Mouse (Mus musculus) thymus, adult 2 months (tissue): ENCODE results near the gene Nanos2. TPM values are rescaled to one million over a fixed set of nuclear protein-coding genes. Genes with fewer than 3 reads are reported as not detected.

Source experiments
- DNase-seq: peaks from one replicate; pipeline ENCODE4 v3.0.0; 2021
- H3K27ac ChIP-seq: fragments of 200-500 bp; 2 replicates; pipeline ENCODE4 v1.5.1; 2012; ENCODE audit warnings: low read length, control low read depth; ENCODE audit not compliant: control insufficient read depth, insufficient read depth
- H3K27me3 ChIP-seq: fragments of 200-500 bp; 2 replicates; pipeline ENCODE4 v1.6.1; 2012; ENCODE audit warnings: mild to moderate bottlenecking, low read length, moderate library complexity, mixed read lengths; ENCODE audit not compliant: control insufficient read depth, insufficient read depth
- H3K36me3 ChIP-seq: fragments of 200-500 bp; 2 replicates; pipeline ENCODE4 v1.6.1; 2012; ENCODE audit warnings: mild to moderate bottlenecking, low read length, moderate library complexity; ENCODE audit not compliant: control insufficient read depth, insufficient read depth
- H3K4me1 ChIP-seq: fragments of 200-500 bp; replicated peaks from 2 replicates; pipeline ENCODE4 v1.6.1; 2012; ENCODE audit warnings: low read length; ENCODE audit not compliant: control insufficient read depth, insufficient read depth
- H3K4me3 ChIP-seq: fragments of 200-500 bp; 2 replicates; pipeline ENCODE4 v1.5.1; 2012; ENCODE audit warnings: mild to moderate bottlenecking, low read length, control low read depth, moderate library complexity; ENCODE audit not compliant: control insufficient read depth, insufficient read depth
- CTCF ChIP-seq: fragments of 200-500 bp; IDR thresholded peaks from 2 replicates; pipeline ENCODE4 v1.5.1; 2012; ENCODE audit warnings: mild to moderate bottlenecking, control low read depth, low read length, moderate library complexity, borderline replicate concordance; ENCODE audit not compliant: control insufficient read depth, poor library complexity, insufficient read depth; ENCODE audit errors: extremely low read depth
- POLR2A ChIP-seq: fragments of 200-500 bp; IDR thresholded peaks from 2 replicates; pipeline ENCODE4 v1.6.1; 2012; ENCODE audit warnings: mild to moderate bottlenecking, low read length, control low read depth, moderate library complexity; ENCODE audit not compliant: control insufficient read depth, poor library complexity, insufficient read depth; ENCODE audit errors: extremely low read depth
- WGBS: fragments of 180-500 bp; shearing (Covaris S2); methylation state at CpG from one replicate; pipeline ENCODE4 v1.1.7; 2018; 5-methylcytosine and 5-hydroxymethylcytosine counted together
- polyA plus RNA-seq: library from polyadenylated mRNA; depleted of rRNA; stranded (reverse); fragments of >200 nt; gene quantifications from 2 replicates; pipeline ENCODE4 v1.2.3, GENCODE M21; 2012

Gene Nanos2
- polyA plus RNA-seq, 1 experiment, result 0.12 TPM

DNA sequence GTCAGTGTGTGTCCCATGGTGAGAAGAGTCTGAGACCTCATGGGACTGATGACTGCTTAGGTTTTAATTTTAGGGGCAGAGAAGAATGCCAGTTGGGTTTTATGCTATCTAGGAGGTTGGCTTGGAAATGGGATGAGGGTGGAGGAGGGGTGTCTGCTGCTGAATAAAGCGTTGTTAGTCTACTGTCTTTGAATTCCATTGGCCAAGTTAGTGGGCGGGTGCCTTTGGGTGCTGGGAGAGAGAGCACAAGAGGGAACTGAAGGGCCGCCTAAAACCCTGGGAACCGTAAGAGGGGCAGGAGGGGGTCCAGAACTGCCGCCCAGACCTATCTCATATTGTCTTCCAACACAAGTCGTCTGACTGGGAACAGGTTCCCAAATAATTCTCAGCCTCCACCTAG, 1.6 kb downstream of the Nanos2 start:
- 82% methylated on average over 6 of the region's 6 CpGs for WGBS
- Histone ChIP-seq H3K27ac (no peak overlapping the region), H3K27me3 (peaks cover 9% of the 10 kb centered on the region; the same call in 1 of the 2 replicates), H3K36me3 (0 out of 2 replicates have a peak, but pooled peaks cover 4% of the 10 kb centered on the region), H3K4me3 (no peak overlapping the region), H3K4me1 (peaks cover 20% of the 10 kb centered on the region)
- no peak for DNase-seq
- TF ChIP-seq CTCF (no peak), POLR2A (no peak)

DNA sequence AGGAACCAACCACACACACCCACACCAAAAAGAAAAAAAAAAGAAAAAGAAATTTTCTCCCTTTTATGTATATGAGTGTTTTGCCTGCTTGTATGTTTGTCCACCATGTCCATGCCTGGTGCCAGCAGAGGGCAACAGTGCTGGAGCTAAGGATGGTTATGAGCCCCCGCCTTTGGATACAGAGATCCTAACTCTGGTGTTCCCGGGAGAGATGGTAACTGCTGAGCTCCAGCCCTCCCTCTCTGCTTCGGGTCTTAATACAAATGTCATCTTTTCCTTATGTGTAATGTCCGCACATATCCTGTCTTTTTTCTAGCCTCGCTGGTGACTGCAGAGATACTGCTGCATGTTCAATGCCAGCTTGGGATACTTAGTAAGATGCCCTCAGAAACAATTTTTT, 2.8 kb downstream of the Nanos2 start:
- Histone ChIP-seq H3K4me3 (no peak overlapping the region), H3K27ac (no peak overlapping the region), H3K36me3 (0 out of 2 replicates have a peak, but pooled peaks cover 4% of the 10 kb centered on the region), H3K27me3 (peaks cover 9% of the 10 kb centered on the region; the same call in 1 of the 2 replicates), H3K4me1 (peaks cover 20% of the 10 kb centered on the region)
- no peak for TF ChIP-seq CTCF
- TF ChIP-seq POLR2A, result no peak
- WGBS, result 20% methylated on average over 5 of the region's 5 CpGs
- DNase-seq, result no peak

DNA sequence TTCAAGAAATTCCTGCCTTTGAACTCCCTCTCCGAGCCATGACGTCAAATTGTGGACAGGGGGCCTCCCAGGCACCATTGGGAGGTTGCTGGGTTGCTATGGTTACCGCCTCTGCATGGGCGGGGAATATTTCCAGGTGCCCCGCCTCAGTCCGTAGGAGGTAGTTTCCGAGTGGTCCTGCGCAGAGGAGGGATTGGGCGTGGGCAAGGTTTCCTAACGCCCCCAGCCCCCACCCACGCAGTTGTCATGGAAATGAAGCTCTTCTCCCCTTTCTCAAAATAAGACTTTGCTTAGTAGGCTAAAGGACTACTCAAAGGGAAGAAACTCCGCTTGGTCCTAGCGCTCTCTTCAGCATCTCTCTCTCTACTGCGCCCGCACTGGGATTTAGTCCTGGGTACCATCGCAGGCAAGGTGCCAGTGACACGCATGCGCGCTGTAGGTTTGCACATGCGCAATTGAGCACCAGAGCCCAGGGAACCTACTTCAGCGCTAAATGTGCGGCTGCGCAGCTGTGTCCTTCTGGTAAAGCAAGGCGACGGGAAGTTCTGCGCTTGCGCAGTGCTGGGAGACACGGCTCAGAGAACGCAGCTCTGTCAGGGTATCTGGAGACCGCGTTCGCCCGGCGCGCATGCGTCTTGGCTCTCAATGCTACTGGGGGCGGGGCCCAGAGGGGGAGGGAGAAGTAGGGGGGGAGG, 3.5 kb downstream of the Nanos2 start, which contains the start of gene Mypop:
Gene Mypop, plus strand, starts transcription at position 645 of the 695 bp plus-strand sequence.
- peak; percentile 98 for DNase-seq
- H3K4me3 ChIP-seq, result peak within 1 kb of the TSS; percentile 19
- H3K27me3 ChIP-seq, result peaks cover 9% of the 10 kb centered on the region; the same call in 1 of the 2 replicates
- WGBS, result under 1% methylated on average over 37 of the region's 37 CpGs
- peak; percentile 43; the same call in 1 of the 2 replicates for TF ChIP-seq CTCF
- TF ChIP-seq POLR2A, result peak; percentile 62; the same call in 1 of the 2 replicates
- H3K27ac ChIP-seq, result no peak within 1 kb of the TSS
- peaks cover 9% of the 10 kb centered on the region for H3K36me3 ChIP-seq
- peaks cover 20% of the 10 kb centered on the region for H3K4me1 ChIP-seq

DNA sequence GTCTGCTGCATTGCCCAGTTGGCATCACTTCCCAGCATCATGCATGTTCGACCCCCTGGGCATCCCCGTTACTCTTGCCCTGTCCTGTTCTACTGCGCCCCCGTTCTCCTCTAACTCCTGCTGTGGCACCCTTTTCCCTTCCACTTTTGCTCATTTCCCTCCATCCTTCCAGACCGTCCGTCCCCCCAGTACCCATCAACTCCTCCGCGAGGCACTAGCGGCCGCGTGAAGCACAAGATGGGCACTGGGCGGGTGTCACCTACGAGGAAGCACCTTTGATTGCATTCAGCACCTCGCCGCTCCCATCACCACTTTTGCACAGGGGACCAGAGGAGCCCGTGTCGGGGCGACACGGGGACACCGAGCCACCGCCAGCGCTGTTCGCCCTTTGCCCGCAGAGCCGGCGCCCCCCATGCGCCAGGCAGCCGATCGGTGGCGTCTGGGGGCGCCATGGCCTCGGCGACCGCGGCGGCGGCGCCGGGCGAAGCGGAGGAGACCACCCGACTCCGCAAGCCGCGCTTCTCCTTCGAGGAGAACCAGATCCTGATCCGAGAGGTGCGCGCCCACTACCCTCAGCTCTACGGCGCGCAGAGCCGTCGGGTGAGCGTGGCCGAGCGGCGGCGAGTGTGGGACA, 4.6 kb downstream of the Nanos2 start:
- WGBS, result 2% methylated on average over 59 of the region's 59 CpGs

DNA sequence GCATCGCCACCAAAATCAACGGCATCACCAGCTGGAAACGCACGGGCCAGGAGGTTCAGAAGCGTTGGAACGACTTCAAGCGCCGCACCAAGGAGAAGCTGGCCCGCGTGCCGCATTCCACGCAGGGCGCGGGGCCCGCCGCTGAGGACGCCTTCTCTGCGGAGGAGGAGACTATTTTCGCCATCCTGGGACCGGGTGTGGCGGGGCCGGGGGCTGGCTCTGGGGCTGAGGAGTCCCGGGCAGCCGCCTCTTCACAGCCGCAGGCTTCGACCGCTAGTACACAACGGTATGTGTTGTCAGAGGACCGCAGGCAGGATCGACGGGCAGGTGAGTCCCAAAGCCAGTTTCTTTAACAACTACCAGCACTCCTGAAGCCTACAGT, 5.1 kb downstream of the Nanos2 start:
- 0 out of 2 replicates have a peak, but pooled peaks have one; percentile 3 for TF ChIP-seq CTCF
- no peak for TF ChIP-seq POLR2A
- H3K27me3 ChIP-seq, result peaks cover 9% of the 10 kb centered on the region; the same call in 1 of the 2 replicates
- H3K36me3 ChIP-seq, result peaks cover 20% of the 10 kb centered on the region
- peaks cover 20% of the 10 kb centered on the region for H3K4me1 ChIP-seq
- H3K4me3 ChIP-seq, result peak overlapping the region; percentile 19
- 7% methylated on average over 31 of the region's 31 CpGs for WGBS
- DNase-seq, result no peak
- no peak overlapping the region for H3K27ac ChIP-seq

More for the DNA sequence above, 4.6 kb downstream of the Nanos2 start:
- DNase-seq, result no peak
- Histone ChIP-seq H3K4me3 (peak overlapping the region; percentile 19), H3K36me3 (peaks cover 19% of the 10 kb centered on the region), H3K27me3 (peaks cover 9% of the 10 kb centered on the region; the same call in 1 of the 2 replicates), H3K27ac (no peak overlapping the region), H3K4me1 (peaks cover 20% of the 10 kb centered on the region)
- TF ChIP-seq POLR2A, result no peak
- peak; percentile 12; the same call in 1 of the 2 replicates for TF ChIP-seq CTCF

DNA sequence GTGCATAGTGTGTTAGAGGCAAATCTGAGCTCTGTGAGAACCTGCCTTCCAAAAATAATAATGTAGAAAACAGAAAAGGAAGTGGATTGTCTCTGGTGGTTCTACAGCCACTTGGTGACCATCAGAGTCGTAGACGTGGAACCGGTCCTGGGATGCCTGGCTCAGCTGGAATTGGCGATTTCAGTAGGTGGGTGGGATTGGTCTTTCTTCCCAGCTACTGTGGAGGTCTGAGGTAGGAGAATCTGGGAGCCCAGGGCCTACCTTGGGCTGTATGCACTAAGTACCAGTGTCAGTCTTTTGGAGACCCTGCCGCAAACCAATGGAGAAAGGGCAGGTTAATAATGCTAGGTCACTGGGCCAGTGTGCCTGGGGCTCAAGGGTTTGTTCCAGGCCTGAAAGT, 5.8 kb downstream of the Nanos2 start:
- TF ChIP-seq CTCF, result no peak
- TF ChIP-seq POLR2A, result no peak
- Histone ChIP-seq H3K4me3 (no peak overlapping the region), H3K27me3 (peaks cover 9% of the 10 kb centered on the region; the same call in 1 of the 2 replicates), H3K36me3 (peaks cover 25% of the 10 kb centered on the region), H3K27ac (no peak overlapping the region), H3K4me1 (peaks cover 20% of the 10 kb centered on the region)
- WGBS, result 96% methylated on average over 5 of the region's 5 CpGs
- no peak for DNase-seq
